Mouse (Mus musculus) embryo, embryonic 11.5 days (tissue): ENCODE results near the gene Hk2.

Experiments
- DNase-seq: peaks from one replicate; pipeline ENCODE4 v3.0.0-alpha.2; 2012; ENCODE audit warnings: low read depth, low spot score

The Hk2 gene

DNA sequence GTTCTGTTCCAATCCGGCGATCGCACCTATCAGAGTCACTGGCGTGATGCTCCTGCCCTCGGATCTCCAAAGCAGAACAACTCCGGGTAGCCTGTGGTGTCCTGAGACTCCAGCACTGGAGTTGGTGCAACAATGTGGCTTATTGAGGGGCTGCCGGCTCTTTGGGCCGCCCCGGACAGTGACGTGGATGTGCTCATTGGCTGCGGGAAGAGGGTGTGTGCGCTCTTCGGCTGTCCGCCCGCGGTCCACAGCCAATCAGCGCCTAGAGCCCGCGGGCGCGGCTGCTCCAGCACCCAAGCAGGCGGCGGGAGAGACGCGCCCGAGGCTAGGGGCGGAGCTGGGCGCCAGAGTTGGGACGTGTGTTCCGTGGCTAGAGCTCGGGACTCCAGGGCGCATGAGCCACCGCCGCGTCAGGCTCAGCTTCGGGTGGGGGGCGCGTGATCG, at the start of gene Hk2:
TSS of gene Hk2 (minus strand) at position 134 of the 444 bp plus-strand sequence.
- DNase-seq = peak; percentile 89

- DNase-seq = no peak
Observed at GRCm38 (mm10) chr6:82821758-82822253, 47.6 kb upstream of the Hk2 start.

- no peak for DNase-seq
Observed at GRCm38 (mm10) chr6:82820716-82821115, 46.5 kb upstream of the Hk2 start.

DNA sequence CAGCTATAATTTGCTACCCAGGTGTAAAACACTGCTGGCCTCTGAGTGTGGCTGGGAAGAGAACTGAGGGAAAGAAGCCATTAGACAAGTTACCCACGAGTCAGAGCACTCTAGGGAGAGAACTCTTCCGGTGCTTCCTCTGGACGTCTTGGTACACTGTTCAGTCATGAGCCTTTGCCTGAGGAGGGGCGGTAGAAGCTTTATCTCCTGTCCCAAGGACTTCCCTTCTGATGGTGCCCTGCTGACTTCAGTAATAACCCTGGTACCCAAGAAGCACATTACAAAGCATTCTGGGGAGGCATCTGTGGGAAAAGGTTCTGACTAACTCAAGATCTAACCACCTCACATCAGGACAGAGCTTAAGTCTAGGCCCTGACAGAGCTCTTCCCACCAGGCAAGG, 40.6 kb upstream of the Hk2 start:
- DNase-seq = no peak

DNA sequence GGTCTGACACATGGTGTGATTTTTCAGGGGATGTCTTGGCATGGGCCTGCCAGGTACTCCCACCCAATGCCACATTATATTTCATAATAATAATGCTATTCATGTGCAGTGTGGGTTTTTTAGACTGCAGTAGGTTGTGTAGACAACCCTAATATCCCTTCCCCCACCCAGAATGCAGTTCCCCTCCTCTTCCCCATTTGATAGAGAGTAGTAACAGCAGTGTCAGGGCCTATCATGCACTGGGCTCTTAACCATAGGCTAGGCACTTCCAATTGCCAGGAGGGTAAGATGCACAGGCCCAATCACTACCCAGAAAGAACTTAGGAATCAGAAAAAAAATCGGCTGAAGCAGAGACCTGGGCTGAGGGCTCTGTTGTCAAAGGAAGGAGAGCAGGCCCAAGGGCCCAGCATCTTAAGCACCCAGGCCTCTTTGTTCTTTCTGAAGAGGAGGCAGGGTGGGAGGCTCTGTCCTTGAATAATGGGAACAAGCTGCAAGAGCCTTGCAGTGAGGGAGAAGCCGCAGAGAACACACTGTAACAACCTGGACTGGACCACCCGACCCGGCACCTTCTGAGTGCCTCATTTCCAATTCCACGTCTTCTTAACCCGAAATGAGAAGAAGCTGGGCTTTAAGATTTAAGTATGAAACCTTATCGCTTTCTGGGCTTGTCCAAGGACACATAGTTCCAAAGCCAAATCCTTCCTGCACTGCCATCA, 33.9 kb upstream of the Hk2 start:
- no peak for DNase-seq

GRCm38 (mm10) chr6:82806971-82807370, 32.7 kb upstream of the Hk2 start:
- DNase-seq = no peak

DNA sequence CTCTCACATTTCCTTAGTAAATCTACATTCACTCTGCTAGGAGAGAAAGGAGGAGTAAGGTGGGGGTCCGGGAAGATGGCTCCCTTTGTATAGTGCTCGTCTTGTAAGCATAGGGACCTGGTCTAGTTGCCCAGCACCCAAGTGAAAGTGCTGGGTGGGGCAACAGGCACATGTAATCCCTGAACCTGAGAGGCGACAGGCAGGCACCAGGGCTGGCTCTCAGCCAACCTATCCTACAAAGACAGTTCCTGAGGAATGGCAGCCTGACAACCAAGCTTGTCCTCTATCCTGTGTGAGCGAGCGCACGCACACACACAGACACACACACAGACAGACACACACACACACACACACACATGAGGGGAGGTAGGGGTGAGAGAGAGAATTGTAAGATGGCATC, 32.2 kb upstream of the Hk2 start:
- DNase-seq = no peak

GRCm38 (mm10) chr6:82805894-82806293, 31.6 kb upstream of the Hk2 start:
- no peak for DNase-seq

- DNase-seq = no peak
Observed at GRCm38 (mm10) chr6:82804984-82805383, 30.7 kb upstream of the Hk2 start.

DNA sequence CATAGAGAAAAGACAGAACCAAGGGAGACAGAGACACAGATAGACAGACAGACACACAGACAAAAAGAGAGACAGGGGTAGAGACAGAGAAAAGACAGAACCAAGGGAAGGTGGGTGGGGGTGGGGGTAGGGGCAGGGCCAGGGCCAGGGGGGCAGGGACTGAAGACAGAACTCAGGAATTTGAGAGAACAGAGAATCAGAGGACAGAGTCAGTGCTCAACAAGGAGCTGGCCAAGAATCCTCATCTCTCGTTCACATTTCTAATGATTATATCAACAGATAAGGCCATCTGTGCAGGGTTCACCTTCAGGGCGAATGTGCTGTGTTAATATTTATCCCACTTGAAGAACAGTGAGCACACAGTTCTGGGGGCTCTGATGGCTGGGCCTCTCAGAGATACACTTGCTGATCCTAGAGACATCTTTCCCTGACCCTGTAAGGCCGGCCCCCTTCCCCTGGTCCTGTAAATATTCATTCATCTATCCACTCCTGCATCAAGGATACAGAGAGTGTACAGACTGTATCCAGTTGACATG, 24.0 kb upstream of the Hk2 start:
- DNase-seq = no peak

DNA sequence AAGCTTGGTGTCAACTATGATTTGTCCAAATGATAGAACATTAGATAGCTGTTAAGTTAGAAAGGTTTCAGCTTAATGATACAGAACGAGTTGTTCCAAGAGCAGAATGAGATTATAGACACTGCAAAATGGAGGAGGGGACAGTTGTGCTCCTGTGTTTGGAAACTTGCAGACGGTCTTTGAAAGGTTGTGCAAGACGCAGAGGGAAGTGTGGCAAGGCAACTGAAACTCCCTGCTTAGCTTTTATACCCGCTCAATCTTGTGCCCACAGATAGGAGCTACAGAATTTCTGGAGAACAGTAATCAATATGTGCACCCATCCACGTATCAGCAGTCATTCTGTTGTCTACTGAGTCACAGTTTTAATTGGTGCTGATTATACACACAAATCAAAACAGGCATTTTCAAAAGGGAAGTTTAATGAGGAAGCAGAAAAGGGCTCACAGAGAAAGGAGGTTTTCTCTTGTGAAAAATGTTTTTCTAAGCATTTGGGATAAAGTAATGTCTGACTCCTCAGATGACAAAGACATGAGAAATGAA, 23.1 kb upstream of the Hk2 start:
- no peak for DNase-seq

DNA sequence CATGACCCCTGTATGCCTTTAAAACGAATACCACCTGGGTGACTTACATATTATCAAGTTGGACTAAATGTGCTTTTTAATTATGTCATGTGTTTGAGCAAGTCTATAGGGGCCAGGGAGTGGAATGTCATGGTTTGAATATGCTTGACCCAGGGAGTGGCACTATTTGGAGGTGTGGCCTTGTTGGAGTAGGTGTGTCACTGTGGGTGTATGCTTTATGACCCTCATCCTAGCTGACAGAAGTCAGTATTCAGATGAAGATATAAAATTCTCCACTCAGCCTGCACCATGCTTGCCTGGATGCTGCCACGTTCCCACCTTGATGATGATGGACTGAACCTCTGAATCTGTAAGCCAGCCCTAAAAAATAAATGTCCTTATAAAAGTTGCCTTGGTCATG, 16.6 kb upstream of the Hk2 start:
- no peak for DNase-seq

DNA sequence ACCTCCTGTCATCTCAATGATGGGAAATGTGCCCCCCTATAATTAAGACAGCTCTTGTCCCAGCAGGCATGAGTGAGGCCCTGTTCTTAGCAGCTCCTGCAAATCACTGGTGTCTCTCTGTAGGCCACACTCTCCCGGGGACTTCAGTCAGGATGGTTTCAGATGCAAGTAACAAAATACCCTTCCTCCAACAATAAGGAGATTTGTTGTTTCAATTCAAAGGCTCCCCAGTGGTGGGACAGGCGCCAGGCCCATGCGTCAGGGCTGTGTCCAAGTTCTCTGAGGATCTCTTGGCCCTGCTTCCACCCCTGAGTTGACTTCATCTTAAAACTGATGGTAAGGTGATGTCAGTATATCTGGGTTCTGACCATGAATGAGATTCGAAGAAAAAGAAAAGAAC, 9.7 kb upstream of the Hk2 start:
- no peak for DNase-seq

GRCm38 (mm10) chr6:82780802-82781393, 6.6 kb upstream of the Hk2 start:
- DNase-seq = no peak

- DNase-seq = no peak
Observed at GRCm38 (mm10) chr6:82780369-82780768, 6.1 kb upstream of the Hk2 start.

DNA sequence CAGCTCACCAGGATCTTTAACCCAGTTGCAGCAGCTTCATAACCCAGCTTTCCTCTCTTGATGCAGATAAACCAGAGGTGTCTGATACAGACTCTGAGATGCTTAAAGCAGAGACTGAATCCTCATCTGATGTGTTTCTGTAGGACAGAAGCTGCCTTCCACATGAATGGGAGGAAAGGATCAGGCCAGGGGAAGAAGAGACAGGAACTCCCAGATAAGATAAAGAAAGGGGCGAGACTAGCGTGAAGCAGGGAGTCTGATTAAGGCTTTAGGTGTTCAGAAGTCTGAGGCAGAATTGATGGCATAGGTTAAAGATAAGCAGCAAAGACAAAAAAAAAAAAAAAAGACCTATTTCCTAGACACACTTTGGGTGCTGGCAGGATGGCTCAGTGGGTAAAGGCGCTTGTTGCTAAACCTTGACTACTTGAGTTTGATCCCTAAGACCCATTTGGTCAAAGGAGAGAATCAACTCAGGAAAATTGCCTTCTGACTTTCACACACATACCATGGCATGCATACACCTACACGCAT, 2.9 kb upstream of the Hk2 start:
- DNase-seq = no peak

DNA sequence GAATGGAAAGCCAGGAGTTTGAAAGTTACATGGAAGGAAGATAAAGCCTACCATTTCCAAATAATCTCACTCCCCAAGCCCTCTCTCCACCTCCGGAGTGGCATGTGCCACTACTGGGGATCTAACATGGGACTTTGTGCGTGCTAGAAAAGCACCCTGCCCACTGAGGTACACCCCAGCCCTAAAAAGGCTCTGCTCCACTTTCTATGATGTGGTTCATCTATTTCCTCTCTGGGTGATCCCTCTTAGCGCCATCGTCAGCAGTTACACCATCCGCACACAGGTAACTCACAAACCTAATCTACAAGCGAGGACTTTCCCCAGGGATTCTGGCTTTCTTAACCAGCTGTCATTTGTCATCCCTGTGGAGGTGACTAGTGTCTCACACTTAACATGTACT, 1.1 kb upstream of the Hk2 start:
- no peak for DNase-seq

DNA sequence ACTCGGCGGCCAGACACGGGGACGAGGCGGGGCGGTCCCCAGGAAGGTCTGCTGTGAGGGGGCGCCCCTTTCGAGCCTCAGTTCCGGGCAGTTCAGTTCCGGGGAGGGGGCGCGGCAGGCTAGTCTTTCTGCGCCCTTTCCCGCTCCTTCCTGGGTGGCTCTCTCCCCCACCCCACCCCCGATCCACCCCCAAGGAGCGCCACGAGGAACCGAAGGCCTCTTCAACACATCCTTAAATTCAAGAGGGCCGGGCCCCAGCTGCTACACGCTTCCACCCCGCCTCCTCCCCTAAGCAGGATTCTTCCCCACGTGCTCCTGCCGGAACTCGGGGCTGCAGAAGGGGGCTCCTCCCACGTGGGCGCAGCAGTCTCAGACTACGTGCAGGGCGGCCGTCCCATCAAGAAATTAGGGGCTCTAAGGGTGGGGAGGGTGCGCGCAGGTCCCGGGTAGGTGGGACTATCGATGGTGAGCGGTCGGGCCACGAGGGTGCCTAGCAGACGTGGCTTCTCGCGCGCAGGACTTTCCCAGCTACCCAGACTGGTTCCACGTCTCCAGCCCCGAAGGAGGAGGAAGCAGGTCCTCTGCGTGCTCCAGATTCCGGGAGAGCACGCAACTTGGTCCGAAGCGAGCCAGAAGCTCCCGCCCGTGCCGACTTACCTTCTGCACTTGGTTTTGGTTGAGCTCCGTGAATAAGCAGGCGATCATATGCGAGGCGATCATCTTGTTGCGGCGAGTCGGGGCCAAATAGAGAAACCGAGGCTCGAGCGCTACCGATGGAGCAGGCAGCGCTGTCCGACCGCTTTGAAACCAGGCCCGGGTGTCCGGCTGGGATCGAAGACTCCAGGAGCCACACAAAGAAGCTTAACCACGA, 758 bp downstream of the Hk2 start:
- DNase-seq = peak; percentile 47

DNA sequence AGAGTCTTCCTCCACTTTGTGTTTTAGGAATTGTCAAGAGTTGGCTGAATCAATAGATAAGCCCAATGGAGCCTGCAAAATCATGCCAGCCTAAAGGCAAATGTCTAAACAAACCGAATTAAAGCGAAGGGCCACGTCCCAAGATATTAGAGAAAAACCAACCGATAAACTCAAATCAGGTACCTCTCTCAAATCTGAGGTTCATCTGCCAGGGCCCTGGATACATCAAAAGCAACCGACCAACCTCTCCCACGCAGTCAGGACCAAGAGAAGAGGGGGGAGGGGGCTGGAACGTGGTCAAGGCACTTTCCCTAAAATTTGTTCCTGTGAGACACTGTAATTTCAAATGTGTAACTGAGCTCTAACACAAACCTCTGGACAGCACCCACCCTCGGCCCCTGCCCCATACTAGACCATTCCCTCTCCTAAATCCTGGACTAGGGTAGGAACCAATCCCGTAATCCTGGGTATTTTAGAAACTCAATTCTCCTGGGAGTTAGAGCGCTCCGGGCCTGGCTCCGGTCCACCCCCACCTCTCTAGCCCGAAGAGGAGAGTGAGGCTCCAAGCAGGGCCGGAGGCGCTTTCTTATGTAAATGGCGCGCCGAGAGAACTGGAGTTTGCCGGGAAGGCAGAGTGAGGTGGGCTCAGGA, 1.7 kb downstream of the Hk2 start:
- DNase-seq = no peak

DNA sequence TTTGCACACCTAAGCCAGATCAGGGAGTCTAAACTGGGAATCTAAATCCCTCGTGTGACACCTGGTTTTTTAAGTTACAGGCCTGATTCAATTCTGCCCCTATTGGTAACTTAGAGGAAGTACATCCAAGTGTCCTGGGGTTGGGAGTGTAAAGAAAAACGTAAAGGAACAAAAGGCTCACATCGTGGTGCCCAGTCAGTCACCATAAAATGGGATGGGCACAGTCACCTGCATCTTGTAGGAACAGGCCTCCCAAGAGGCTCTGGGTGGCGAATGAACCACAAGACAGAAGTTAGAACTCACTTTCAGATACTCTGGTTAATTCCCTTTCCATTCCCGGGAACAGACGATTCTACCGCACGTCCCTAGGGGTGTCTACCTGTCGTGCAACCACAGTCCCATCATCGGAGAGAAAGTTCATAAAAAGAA, 2.3 kb downstream of the Hk2 start:
- peak; percentile 31 for DNase-seq

GRCm38 (mm10) chr6:82771059-82771458, 3.2 kb downstream of the Hk2 start:
- DNase-seq = no peak
